Mouse (Mus musculus) CH12.LX (cell line): ENCODE measurements around the gene Srsf10. TPM values are rescaled to one million over a fixed set of nuclear protein-coding genes. Genes with fewer than 3 reads are reported as not detected.

Experiments used
- DNase-seq: peaks from one replicate; pipeline ENCODE4 v3.0.0-alpha.2; 2013; ENCODE audit errors: extremely low read depth
- H3K27ac ChIP-seq: 2 replicates; pipeline ENCODE4 v1.5.1; 2012; ENCODE audit warnings: low read depth, mild to moderate bottlenecking, control low read depth, moderate library complexity; ENCODE audit not compliant: insufficient read depth
- H3K27me3 ChIP-seq: replicated peaks from 2 replicates; pipeline ENCODE3; 2012; ENCODE audit warnings: inconsistent platforms
- H3K36me3 ChIP-seq, 2 experiments: replicated peaks in 1 of 2; 2 replicates each; pipeline versions ENCODE3 to v1.6.1; 2012; ENCODE audit warnings: inconsistent platforms in 1 of 2, low read length in 1 of 2, mild to moderate bottlenecking in 1 of 2, mixed read lengths in 1 of 2, moderate library complexity in 1 of 2; ENCODE audit not compliant: control insufficient read depth in 1 of 2, insufficient read depth in 1 of 2
- H3K4me1 ChIP-seq, 2 experiments: 2 replicates each; pipeline ENCODE4 v1.6.1; 2012; ENCODE audit warnings: inconsistent platforms in 1 of 2, moderate library complexity in 1 of 2; ENCODE audit not compliant: insufficient read depth in 2 of 2, control insufficient read depth in 1 of 2
- H3K4me2 ChIP-seq: 2 replicates; pipeline ENCODE4 v1.6.1; 2012; ENCODE audit warnings: low read depth, mild to moderate bottlenecking, control low read depth; ENCODE audit not compliant: poor library complexity, insufficient read depth, severe bottlenecking
- H3K4me3 ChIP-seq, 3 experiments: fragments of 150-350 bp in 1 of 3; sonication (generic) in 1 of 3; replicated peaks in 1 of 3; 2 replicates each; pipeline versions ENCODE3 to v1.5.1; 2011 to 2012; ENCODE audit warnings: low read depth in 2 of 3, low read length in 2 of 3, mild to moderate bottlenecking in 2 of 3, moderate library complexity in 2 of 3, control low read depth in 1 of 3, improper control_type of control experiment in 1 of 3, inconsistent platforms in 1 of 3, mixed read lengths in 1 of 3; ENCODE audit not compliant: poor library complexity in 1 of 3
- H3K79me2 ChIP-seq: replicated peaks from 2 replicates; pipeline ENCODE4 v1.6.1; 2012; ENCODE audit warnings: mild to moderate bottlenecking, moderate library complexity; ENCODE audit not compliant: control insufficient read depth, poor library complexity, insufficient read depth, severe bottlenecking; ENCODE audit errors: extremely low read depth
- H3K9ac ChIP-seq: 2 replicates; pipeline ENCODE4 v1.6.1; 2012; ENCODE audit warnings: low read depth, mild to moderate bottlenecking, control low read depth, moderate library complexity; ENCODE audit not compliant: insufficient read depth
- H3K9me3 ChIP-seq: replicated peaks from 2 replicates; pipeline ENCODE3; 2012; ENCODE audit warnings: low read length, inconsistent platforms, mixed read lengths
- BHLHE40 ChIP-seq: IDR thresholded peaks from 2 replicates; pipeline ENCODE4 v1.6.1; 2011; ENCODE audit warnings: mild to moderate bottlenecking, low read depth, low read length, improper control_type of control experiment
- CHD2 ChIP-seq: IDR thresholded peaks from 2 replicates; pipeline ENCODE4 v1.6.1; 2011; ENCODE audit warnings: low read length, improper control_type of control experiment
- CTCF ChIP-seq, 2 experiments: IDR thresholded peaks in 1 of 2; conservative IDR thresholded peaks in 1 of 2; 2 replicates each; pipeline ENCODE4 v1.5.1; 2011 to 2012; ENCODE audit warnings: low read depth in 2 of 2, low read length in 2 of 2, improper control_type of control experiment in 1 of 2, inconsistent platforms in 1 of 2, mild to moderate bottlenecking in 1 of 2, moderate library complexity in 1 of 2
- E2F4 ChIP-seq: IDR thresholded peaks from 2 replicates; pipeline ENCODE4 v1.6.1; 2011; ENCODE audit warnings: low read depth, low read length, improper control_type of control experiment; ENCODE audit not compliant: insufficient replicate concordance
- HCFC1 ChIP-seq: IDR thresholded peaks from 2 replicates; pipeline ENCODE4 v1.6.1; 2012; ENCODE audit warnings: low read depth, mild to moderate bottlenecking, inconsistent platforms, low read length, improper control_type of control experiment
- JUN ChIP-seq: IDR thresholded peaks from 2 replicates; pipeline ENCODE4 v1.6.1; 2011; ENCODE audit warnings: low read depth, mild to moderate bottlenecking, low read length, improper control_type of control experiment, moderate library complexity; ENCODE audit not compliant: insufficient read depth
- JUND ChIP-seq: conservative IDR thresholded peaks from 2 replicates; pipeline ENCODE4 v1.6.1; 2011; ENCODE audit warnings: low read depth, low read length, improper control_type of control experiment
- KAT2A ChIP-seq: IDR thresholded peaks from 2 replicates; pipeline ENCODE4 v1.6.1; 2012; ENCODE audit warnings: low read length, improper control_type of control experiment, inconsistent platforms; ENCODE audit not compliant: insufficient replicate concordance
- MAFK ChIP-seq: IDR thresholded peaks from 2 replicates; pipeline ENCODE4 v1.6.1; 2011; ENCODE audit warnings: low read length, improper control_type of control experiment; ENCODE audit not compliant: insufficient replicate concordance
- MAX ChIP-seq: IDR thresholded peaks from 2 replicates; pipeline ENCODE4 v1.6.1; 2011; ENCODE audit warnings: low read length, improper control_type of control experiment
- MAZ ChIP-seq: IDR thresholded peaks from 2 replicates; pipeline ENCODE4 v1.6.1; 2012; ENCODE audit warnings: low read depth, mild to moderate bottlenecking, inconsistent platforms, low read length, improper control_type of control experiment, moderate library complexity
- MEF2A ChIP-seq: IDR thresholded peaks from 2 replicates; pipeline ENCODE4 v1.6.1; 2014; ENCODE audit warnings: low read depth, mild to moderate bottlenecking, inconsistent platforms, low read length, improper control_type of control experiment, borderline replicate concordance
- NELFE ChIP-seq: IDR thresholded peaks from 2 replicates; pipeline ENCODE4 v1.6.1; 2011; ENCODE audit warnings: low read depth, low read length, improper control_type of control experiment
- PAX5 ChIP-seq: IDR thresholded peaks from 2 replicates; pipeline ENCODE4 v1.6.1; 2012; ENCODE audit warnings: low read length, inconsistent platforms, mixed read lengths
- POLR2A ChIP-seq: IDR thresholded peaks from 2 replicates; pipeline ENCODE4 v1.6.1; 2011; ENCODE audit warnings: low read depth, mild to moderate bottlenecking, improper control_type of control experiment, low read length
- RCOR1 ChIP-seq: conservative IDR thresholded peaks from 2 replicates; pipeline ENCODE4 v1.6.1; 2012; ENCODE audit warnings: low read depth, mild to moderate bottlenecking, inconsistent platforms, low read length, improper control_type of control experiment
- SIN3A ChIP-seq: IDR thresholded peaks from 2 replicates; pipeline ENCODE4 v1.6.1; 2012; ENCODE audit warnings: low read length, improper control_type of control experiment, inconsistent platforms
- SMC3 ChIP-seq: IDR thresholded peaks from 2 replicates; pipeline ENCODE4 v1.6.1; 2011; ENCODE audit warnings: low read depth, low read length, improper control_type of control experiment
- TBP ChIP-seq: conservative IDR thresholded peaks from 2 replicates; pipeline ENCODE4 v1.6.1; 2011; ENCODE audit warnings: low read depth, low read length, improper control_type of control experiment
- USF1 ChIP-seq: IDR thresholded peaks from 2 replicates; pipeline ENCODE4 v1.6.1; 2014; ENCODE audit warnings: low read depth, mild to moderate bottlenecking, inconsistent platforms, low read length, improper control_type of control experiment
- USF2 ChIP-seq: conservative IDR thresholded peaks from 2 replicates; pipeline ENCODE4 v1.6.1; 2011; ENCODE audit warnings: low read depth, low read length, improper control_type of control experiment
- ZC3H11A ChIP-seq: IDR thresholded peaks from 2 replicates; pipeline ENCODE4 v1.6.1; 2012; ENCODE audit warnings: low read depth, mild to moderate bottlenecking, inconsistent platforms, low read length, improper control_type of control experiment
- ZKSCAN1 ChIP-seq: IDR thresholded peaks from 2 replicates; pipeline ENCODE4 v1.6.1; 2012; ENCODE audit warnings: low read depth, inconsistent platforms, low read length, improper control_type of control experiment, borderline replicate concordance
- ZMIZ1 ChIP-seq: IDR thresholded peaks from 2 replicates; pipeline ENCODE4 v1.6.1; 2012; ENCODE audit warnings: low read depth, mild to moderate bottlenecking, inconsistent platforms, low read length, improper control_type of control experiment
- dilution Hi-C: fragments of 300-500 bp; cut with MboI; formaldehyde crosslinking; loops from 2 replicates; pipeline ENCODE4 v1.14.3; 2020; ENCODE audit warnings: low sequenced_read_pairs; ENCODE audit not compliant: extremely low pct_unique_long_range_greater_than_20kb, extremely low pct_ligation_motif_present
- in situ Hi-C: fragments of 300-500 bp; cut with MboI; formaldehyde crosslinking; loops from 3 replicates; pipeline ENCODE4 v1.14.3; 2019; ENCODE audit warnings: low sequenced_read_pairs, low pct_ligation_motif_present, low pct_unique_long_range_greater_than_20kb, mixed read lengths
- polyA plus RNA-seq: library from polyadenylated mRNA; unstranded; fragments of >175 nt; gene quantifications from 2 replicates; pipeline ENCODE4 v1.2.1, GENCODE M21; 2012; ENCODE audit warnings: low read depth; ENCODE audit not compliant: insufficient read length
- total RNA-seq, 2 experiments: library from RNA; depleted of rRNA; stranded (reverse); fragments of 300-350 nt in 1 of 2; fragments of >200 nt in 1 of 2; gene quantifications; 2 replicates each; pipeline ENCODE4 v1.2.3; 2012 to 2014

The Srsf10 gene
- total and polyA plus RNA-seq, 3 experiments, result 85.7 to 291 (median 179) TPM

GRCm38 (mm10) chr4:135912835-135913234 is 57.3 kb downstream of the Srsf10 start:
- no peak overlapping the region for H3K27ac ChIP-seq
- dilution Hi-C loops (no loop called here), in situ Hi-C loops (no loop called here)
- no peaks in the 10 kb centered on the region for H3K9me3 ChIP-seq
- no peak overlapping the region for H3K4me2 ChIP-seq
- no peaks in the 10 kb centered on the region for H3K27me3 ChIP-seq
- DNase-seq, result no peak
- peaks cover 11 to 24% of the 10 kb centered on the region in 2 experiments for H3K36me3 ChIP-seq
- H3K9ac ChIP-seq, result no peak overlapping the region
- no peak overlapping the region for H3K4me3 ChIP-seq
- no peak for TF ChIP-seq POLR2A
- peak; percentile 57 for TF ChIP-seq BHLHE40
- no peaks in the 10 kb centered on the region for H3K79me2 ChIP-seq
- peaks cover 21 to 56% of the 10 kb centered on the region in 2 experiments for H3K4me1 ChIP-seq

- Histone ChIP-seq H3K4me1 (peaks cover 20 to 59% of the 10 kb centered on the region in 2 experiments), H3K27me3 (no peaks in the 10 kb centered on the region), H3K27ac (no peak overlapping the region), H3K36me3 (peaks cover 15 to 24% of the 10 kb centered on the region in 2 experiments), H3K9ac (no peak overlapping the region), H3K4me3 (no peak overlapping the region), H3K9me3 (no peaks in the 10 kb centered on the region), H3K79me2 (no peaks in the 10 kb centered on the region), H3K4me2 (no peak overlapping the region)
- dilution Hi-C loops, result no loop called here
- TF ChIP-seq E2F4 (no peak), PAX5 (no peak), SIN3A (no peak), SMC3 (no peak), ZMIZ1 (no peak), USF2 (no peak), MAZ (no peak), CTCF (conservative IDR thresholded peaks at IDR 0.05 in 1 of 2, IDR thresholded peaks at IDR 0.05 in 1 of 2; ENCODE audit: low read depth in 2 of 2, low read length in 2 of 2) (no peak), CHD2 (no peak), RCOR1 (no peak)
- DNase-seq, result no peak
- in situ Hi-C loops, result no loop called here
Measured at GRCm38 (mm10) chr4:135913433-135913832, 57.9 kb downstream of the Srsf10 start.

GRCm38 (mm10) chr4:135918635-135919279 is 63.2 kb downstream of the Srsf10 start:
- Histone ChIP-seq H3K27me3 (no peaks in the 10 kb centered on the region), H3K4me2 (no peak overlapping the region), H3K36me3 (peaks cover 25 to 48% of the 10 kb centered on the region in 2 experiments), H3K79me2 (0 out of 2 replicates have a peak, but pooled peaks cover 4% of the 10 kb centered on the region), H3K9me3 (no peaks in the 10 kb centered on the region), H3K27ac (no peak overlapping the region), H3K9ac (no peak overlapping the region), H3K4me3 (no peak overlapping the region), H3K4me1 (peaks cover 0 to 39% of the 10 kb centered on the region in 2 experiments; a peak in 2 of 4 replicates)
- in situ Hi-C loops, result no loop called here
- DNase-seq, result no peak
- TF ChIP-seq USF1 (no peak), PAX5 (no peak), TBP (no peak), JUN (no peak), RCOR1 (no peak), CTCF (conservative IDR thresholded peaks at IDR 0.05 in 1 of 2, IDR thresholded peaks at IDR 0.05 in 1 of 2; ENCODE audit: low read depth in 2 of 2, low read length in 2 of 2) (no peak), MEF2A (no peak), JUND (no peak), E2F4 (no peak), ZKSCAN1 (no peak), ZMIZ1 (no peak), MAX (no peak), ZC3H11A (no peak), HCFC1 (no peak), NELFE (no peak), KAT2A (no peak), BHLHE40 (no peak), POLR2A (no peak), MAFK (no peak)
- dilution Hi-C loops, result no loop called here
